Mouse (Mus musculus): ENCODE data around the gene Gm4353. TPM values are rescaled to one million over a fixed set of nuclear protein-coding genes. Genes with fewer than 3 reads are reported as not detected.
"Not testable (repeated sequence)": the region's sequence is repeated elsewhere in the genome, so short reads cannot be mapped to it uniquely, and the experiment has no call there.

Gene Gm4353
- 1 to 10 TPM in 1 of 2 experiments, under 1 TPM in 1; 0.93 to 2.0 TPM for total RNA-seq (2021)
- long read RNA-seq, experiment 1: 0 reads
- long read RNA-seq, experiment 2: 0 reads

- DNase-seq; intact Hi-C loops (cut with DNase I): not testable (repeated sequence)
Measured at GRCm38 (mm10) chr7:116084366-116084765, at the start of gene Gm4353. Gm4353 (minus strand) TSS chr7:116084635.

GRCm38 (mm10) chr7:116132078-116132477 is 47.6 kb upstream of the Gm4353 start:
- intact Hi-C loops (cut with DNase I): loop anchor here (10.0 kb wide), 1 partner anchor 193 kb away; no protein-coding TSS in a partner anchor
- DNase-seq: peak; percentile 74 to 88

- no peak for DNase-seq
- intact Hi-C loops (cut with DNase I): loop anchor here (10.0 kb wide), 1 partner anchor 193 kb away; no protein-coding TSS in a partner anchor
Measured at GRCm38 (mm10) chr7:116131390-116131789, 47.0 kb upstream of the Gm4353 start.

- intact Hi-C loops (cut with DNase I): no loop called here
- no peak for DNase-seq
Measured at GRCm38 (mm10) chr7:116129374-116129773, 44.9 kb upstream of the Gm4353 start.

- DNase-seq: no peak
Measured at GRCm38 (mm10) chr7:116128286-116128685, 43.9 kb upstream of the Gm4353 start.

GRCm38 (mm10) chr7:116127052-116127451 is 42.6 kb upstream of the Gm4353 start:
- intact Hi-C loops (cut with DNase I): no loop called here
- no peak for DNase-seq

More at GRCm38 (mm10) chr7:116128286-116128685, 43.9 kb upstream of the Gm4353 start:
- intact Hi-C loops (cut with DNase I): no loop called here

- intact Hi-C loops (cut with DNase I): no loop called here
- no peak for DNase-seq
Measured at GRCm38 (mm10) chr7:116125671-116126070, 41.2 kb upstream of the Gm4353 start.

- no peak for DNase-seq
- intact Hi-C loops (cut with DNase I): no loop called here
Measured at GRCm38 (mm10) chr7:116124057-116124456, 39.6 kb upstream of the Gm4353 start.

- DNase-seq: no peak
- intact Hi-C loops (cut with DNase I): no loop called here
Measured at GRCm38 (mm10) chr7:116123597-116123985, 39.2 kb upstream of the Gm4353 start.

GRCm38 (mm10) chr7:116122981-116123596 is 38.7 kb upstream of the Gm4353 start:
- no peak for DNase-seq
- intact Hi-C loops (cut with DNase I): no loop called here

GRCm38 (mm10) chr7:116121202-116121601 is 36.8 kb upstream of the Gm4353 start:
- DNase-seq: no peak
- intact Hi-C loops (cut with DNase I): no loop called here

- intact Hi-C loops (cut with DNase I): no loop called here
- no peak for DNase-seq
Measured at GRCm38 (mm10) chr7:116120737-116121136, 36.3 kb upstream of the Gm4353 start.

- DNase-seq: no peak
- intact Hi-C loops (cut with DNase I): no loop called here
Measured at GRCm38 (mm10) chr7:116119306-116119857, 34.9 kb upstream of the Gm4353 start.

GRCm38 (mm10) chr7:116115991-116116390 is 31.6 kb upstream of the Gm4353 start:
- no peak for DNase-seq
- intact Hi-C loops (cut with DNase I): no loop called here

- intact Hi-C loops (cut with DNase I): no loop called here
- no peak for DNase-seq
Measured at GRCm38 (mm10) chr7:116115216-116115930, 30.9 kb upstream of the Gm4353 start.

- intact Hi-C loops (cut with DNase I): no loop called here
- no peak for DNase-seq
Measured at GRCm38 (mm10) chr7:116111546-116111945, 27.1 kb upstream of the Gm4353 start.

GRCm38 (mm10) chr7:116110661-116111060 is 26.2 kb upstream of the Gm4353 start:
- no peak for DNase-seq
- intact Hi-C loops (cut with DNase I): no loop called here

GRCm38 (mm10) chr7:116103091-116103490 is 18.7 kb upstream of the Gm4353 start:
- DNase-seq: no peak
- intact Hi-C loops (cut with DNase I): no loop called here

- peak in 1 of 2 experiments; percentile 11 for DNase-seq
- intact Hi-C loops (cut with DNase I): no loop called here
Measured at GRCm38 (mm10) chr7:116099952-116100528, 15.6 kb upstream of the Gm4353 start.

- no peak for DNase-seq
- intact Hi-C loops (cut with DNase I): no loop called here
Measured at GRCm38 (mm10) chr7:116093466-116093850, 9.0 kb upstream of the Gm4353 start.

Data from heart, postnatal 14 days (tissue).